Mouse (Mus musculus) stomach, postnatal 0 days (tissue): ENCODE measurements around the gene Mrpl17.

Experiments
- CTCF ChIP-seq: IDR thresholded peaks from 2 replicates; pipeline ENCODE4 v1.5.1; 2016; ENCODE audit warnings: antibody characterized with exemption, low read depth, mild to moderate bottlenecking, moderate library complexity
- EP300 ChIP-seq: optimal IDR thresholded peaks from 2 replicates; pipeline ENCODE3; 2016; ENCODE audit warnings: antibody characterized with exemption

GRCm38 (mm10) chr7:105813326-105813725 is 2.4 kb upstream of the Mrpl17 start:
- TF ChIP-seq CTCF = no peak
- TF ChIP-seq EP300 = no peak
